Mouse (Mus musculus) hindbrain, embryonic 16.5 days (tissue): ENCODE data around the gene Aldh3a2. TPM values are rescaled to one million over a fixed set of nuclear protein-coding genes. Genes with fewer than 3 reads are reported as not detected.

Experiments
- ATAC-seq: fragments of 200-750 bp; cut with Nextera tagmentation; 2 replicates; pipeline ENCODE4 v1.8.0; 2017; ENCODE audit warnings: moderate TSS enrichment, moderate library complexity
- H3K27ac ChIP-seq: fragments of 300-500 bp; sonication (generic); 2 replicates; pipeline ENCODE4 v1.5.1; 2014; ENCODE audit warnings: low read depth, mild to moderate bottlenecking, control low read depth, low read length, moderate library complexity
- H3K27me3 ChIP-seq: fragments of 300-500 bp; sonication (generic); replicated peaks from 2 replicates; pipeline ENCODE4 v1.6.1; 2014; ENCODE audit warnings: low read length; ENCODE audit not compliant: control insufficient read depth, insufficient read depth
- H3K36me3 ChIP-seq: fragments of 300-500 bp; sonication (generic); 2 replicates; pipeline ENCODE4 v1.6.1; 2014; ENCODE audit warnings: mild to moderate bottlenecking, low read length, moderate library complexity, mixed read lengths; ENCODE audit not compliant: control insufficient read depth, insufficient read depth
- H3K4me1 ChIP-seq: fragments of 300-500 bp; sonication (generic); 2 replicates; pipeline ENCODE4 v1.6.1; 2014; ENCODE audit warnings: low read depth, low read length; ENCODE audit not compliant: control insufficient read depth, insufficient read depth
- H3K4me2 ChIP-seq: fragments of 300-500 bp; sonication (generic); 2 replicates; pipeline ENCODE4 v1.6.1; 2014; ENCODE audit warnings: mild to moderate bottlenecking, low read length, control low read depth, moderate library complexity
- H3K4me3 ChIP-seq: fragments of 300-500 bp; sonication (generic); 2 replicates; pipeline ENCODE4 v1.5.1; 2014; ENCODE audit warnings: mild to moderate bottlenecking, low read length, control low read depth, moderate library complexity
- H3K9ac ChIP-seq: fragments of 300-500 bp; sonication (generic); 2 replicates; pipeline ENCODE4 v1.6.1; 2014; ENCODE audit warnings: low read depth, mild to moderate bottlenecking, control low read depth, low read length, moderate library complexity
- H3K9me3 ChIP-seq: fragments of 300-500 bp; sonication (generic); 2 replicates; pipeline ENCODE4 v1.6.1; 2014; ENCODE audit warnings: mild to moderate bottlenecking, low read length, moderate library complexity; ENCODE audit not compliant: control insufficient read depth
- WGBS: fragments of 180-500 bp; shearing (Covaris S2); extraction: QIAGEN DNeasy Blood & Tissue Kit; methylation state at CpG from one replicate; pipeline ENCODE4 v1.1.7; 2014; 5-methylcytosine and 5-hydroxymethylcytosine counted together
- polyA plus RNA-seq: library from polyadenylated mRNA; unstranded; fragments of >200 nt; fragmentation: Nextera tagmentation; extraction: Ambion mirVana; gene quantifications from 2 replicates; pipeline ENCODE4 v1.2.1, GENCODE M21; 2015

Aldh3a2 gene
- polyA plus RNA-seq, 1 experiment from 2014 or later = 35.8 TPM

GRCm38 (mm10) chr11:61207487-61208246 is 59.6 kb downstream of the Aldh3a2 start, which contains the start of gene Aldh3a1:
Gene Aldh3a1 (plus strand): TSS chr11:61207537.
- no peak for ATAC-seq
- Histone ChIP-seq H3K9me3 (no peaks in the 10 kb centered on the region), H3K36me3 (no peaks in the 10 kb centered on the region), H3K27ac (no peak within 1 kb of the TSS), H3K4me3 (no peak within 1 kb of the TSS), H3K27me3 (no peaks in the 10 kb centered on the region), H3K4me2 (no peak within 1 kb of the TSS), H3K9ac (no peak within 1 kb of the TSS), H3K4me1 (no peaks in the 10 kb centered on the region)
- WGBS = 66% methylated on average over 10 of the region's 10 CpGs

DNA sequence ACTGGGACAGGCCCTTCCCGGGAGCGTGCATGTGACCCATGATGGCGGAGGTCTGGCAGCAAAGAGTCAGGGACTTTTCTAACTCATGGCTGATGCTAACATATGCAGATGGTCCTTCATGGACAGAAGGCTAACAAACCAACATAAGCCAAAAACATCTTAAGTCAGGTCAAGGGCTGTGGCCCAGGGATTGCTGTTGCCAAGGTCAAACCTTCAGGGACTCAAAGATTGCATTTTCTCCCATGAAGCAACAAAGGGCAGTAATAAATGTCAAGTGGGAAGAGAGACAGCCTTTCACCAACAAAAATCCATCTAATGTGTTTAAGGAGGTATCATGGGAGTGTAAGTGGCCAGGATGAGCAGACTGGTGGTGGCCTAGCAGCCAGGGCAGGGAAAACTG is 61.1 kb downstream of the Aldh3a2 start:
- ATAC-seq = no peak
- Histone ChIP-seq H3K9ac (no peak overlapping the region), H3K27me3 (no peaks in the 10 kb centered on the region), H3K27ac (no peak overlapping the region), H3K9me3 (no peaks in the 10 kb centered on the region), H3K4me1 (no peaks in the 10 kb centered on the region), H3K4me3 (no peak overlapping the region), H3K36me3 (no peaks in the 10 kb centered on the region), H3K4me2 (no peak overlapping the region)
- 94% methylated on average over 3 of the region's 3 CpGs for WGBS

GRCm38 (mm10) chr11:61205167-61205950 is 61.9 kb downstream of the Aldh3a2 start:
- no peaks in the 10 kb centered on the region for H3K27me3 ChIP-seq
- ATAC-seq = no peak
- H3K9me3 ChIP-seq = no peaks in the 10 kb centered on the region
- no peaks in the 10 kb centered on the region for H3K36me3 ChIP-seq
- no peak overlapping the region for H3K27ac ChIP-seq
- H3K4me1 ChIP-seq = no peaks in the 10 kb centered on the region
- no peak overlapping the region for H3K4me3 ChIP-seq
- WGBS = 96% methylated on average over 9 of the region's 10 CpGs
- H3K9ac ChIP-seq = no peak overlapping the region
- no peak overlapping the region for H3K4me2 ChIP-seq

DNA sequence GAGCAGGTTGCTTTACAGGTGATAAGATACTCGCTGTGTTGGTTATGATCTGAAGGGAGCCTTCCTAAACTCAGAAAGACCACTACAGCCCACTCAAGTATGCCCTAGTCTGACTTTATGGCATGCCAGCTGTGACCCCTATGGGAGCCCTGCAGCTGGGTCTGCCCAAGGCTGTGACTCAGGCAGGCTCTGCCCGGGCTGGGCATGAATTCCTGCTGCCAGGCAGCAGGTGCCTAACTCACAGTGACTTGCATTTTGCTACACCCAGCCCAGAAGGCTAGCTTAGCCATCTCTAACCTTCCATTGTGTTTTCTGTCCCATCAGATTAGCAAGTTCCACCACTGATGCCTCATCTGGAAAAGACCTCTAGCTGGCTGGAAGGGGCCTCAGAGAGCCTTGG is 64.5 kb downstream of the Aldh3a2 start:
- Histone ChIP-seq H3K9ac (no peak overlapping the region), H3K27me3 (no peaks in the 10 kb centered on the region), H3K27ac (no peak overlapping the region), H3K4me3 (no peak overlapping the region), H3K36me3 (no peaks in the 10 kb centered on the region), H3K4me1 (no peaks in the 10 kb centered on the region), H3K4me2 (no peak overlapping the region), H3K9me3 (no peaks in the 10 kb centered on the region)
- 80% methylated on average over 2 of the region's 2 CpGs for WGBS
- ATAC-seq = no peak

- no peak overlapping the region for H3K4me3 ChIP-seq
- no peak overlapping the region for H3K9ac ChIP-seq
- H3K27me3 ChIP-seq = no peaks in the 10 kb centered on the region
- H3K4me1 ChIP-seq = no peaks in the 10 kb centered on the region
- no peak for ATAC-seq
- H3K36me3 ChIP-seq = no peaks in the 10 kb centered on the region
- H3K4me2 ChIP-seq = no peak overlapping the region
- H3K27ac ChIP-seq = no peak overlapping the region
- H3K9me3 ChIP-seq = no peaks in the 10 kb centered on the region
- WGBS = 59% methylated on average over 6 of the region's 6 CpGs
Measured at GRCm38 (mm10) chr11:61202186-61202585, 65.1 kb downstream of the Aldh3a2 start.

GRCm38 (mm10) chr11:61199620-61200362 is 67.5 kb downstream of the Aldh3a2 start:
- Histone ChIP-seq H3K27me3 (no peaks in the 10 kb centered on the region), H3K9me3 (no peaks in the 10 kb centered on the region), H3K4me1 (no peaks in the 10 kb centered on the region), H3K4me2 (no peak overlapping the region), H3K9ac (no peak overlapping the region), H3K27ac (no peak overlapping the region), H3K4me3 (no peak overlapping the region), H3K36me3 (no peaks in the 10 kb centered on the region)
- WGBS = 65% methylated on average over 4 of the region's 4 CpGs
- ATAC-seq = no peak

DNA sequence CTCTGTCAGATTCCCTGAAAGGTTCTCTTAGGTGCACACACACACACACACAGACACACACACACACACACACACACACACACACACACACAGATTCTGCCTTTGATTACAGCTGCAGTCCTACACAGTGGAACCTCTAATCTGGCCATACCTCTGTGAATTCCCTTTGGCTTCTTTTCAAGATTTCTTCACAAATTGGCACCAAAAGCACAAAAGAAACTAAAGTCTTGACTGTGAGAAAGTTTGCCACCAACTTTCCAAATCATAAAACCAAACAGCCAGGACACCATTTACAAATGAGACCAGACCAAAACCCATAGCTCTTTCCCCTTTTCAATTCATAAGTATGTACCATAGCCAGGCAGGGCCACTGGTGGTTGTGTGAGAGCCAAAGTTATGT is 69.3 kb downstream of the Aldh3a2 start:
- Histone ChIP-seq H3K27me3 (no peaks in the 10 kb centered on the region), H3K36me3 (no peaks in the 10 kb centered on the region), H3K9ac (no peak overlapping the region), H3K27ac (no peak overlapping the region), H3K4me3 (no peak overlapping the region), H3K4me2 (no peak overlapping the region), H3K4me1 (no peaks in the 10 kb centered on the region), H3K9me3 (no peaks in the 10 kb centered on the region)
- no peak for ATAC-seq

DNA sequence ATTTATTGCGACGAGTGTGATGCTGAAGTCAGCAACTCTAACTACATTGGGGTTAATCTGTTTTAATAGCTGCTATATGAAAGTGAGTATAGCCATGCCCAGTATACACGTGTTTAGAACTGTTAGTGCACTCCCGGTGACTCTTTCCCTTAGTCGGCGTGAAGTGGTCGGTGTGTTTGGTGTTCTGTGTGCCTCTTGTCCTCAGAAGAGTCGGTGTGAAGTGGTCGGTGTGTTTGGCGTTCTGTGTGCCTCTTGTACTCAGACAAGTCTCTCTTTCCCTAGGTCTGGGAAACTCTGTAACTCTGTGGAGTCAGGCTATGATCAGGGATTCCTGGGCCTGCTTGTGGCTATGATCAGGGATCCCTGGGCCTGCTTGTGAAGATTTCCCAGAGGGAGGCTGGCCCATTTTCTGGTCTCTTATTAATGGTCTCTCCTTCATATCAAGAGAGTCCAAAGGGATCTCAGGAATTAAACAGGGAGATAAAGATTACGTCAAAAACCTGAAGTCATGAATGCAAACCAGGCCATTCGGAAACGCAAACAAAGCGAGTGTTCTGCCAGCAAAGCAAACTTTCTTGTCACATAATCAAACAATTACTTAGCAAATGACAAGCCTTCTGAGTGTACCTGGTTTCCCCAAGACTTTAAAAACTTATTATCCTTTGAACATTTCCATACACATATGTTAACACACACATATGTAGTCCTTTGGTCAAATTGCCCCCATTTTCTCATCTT is 70.5 kb downstream of the Aldh3a2 start:
- Histone ChIP-seq H3K9ac (no peak overlapping the region), H3K27ac (no peak overlapping the region), H3K4me3 (no peak overlapping the region), H3K4me2 (no peak overlapping the region), H3K9me3 (no peaks in the 10 kb centered on the region), H3K27me3 (no peaks in the 10 kb centered on the region), H3K4me1 (no peaks in the 10 kb centered on the region), H3K36me3 (no peaks in the 10 kb centered on the region)
- no peak for ATAC-seq
- WGBS = 87% methylated on average over 14 of the region's 14 CpGs
